Mouse (Mus musculus) embryonic facial prominence, embryonic 11.5 days (tissue): Measurements from ENCODE around the gene Nhlh1. TPM values are rescaled to one million over a fixed set of nuclear protein-coding genes. Genes with fewer than 3 reads are reported as not detected.

Experiments used
- ATAC-seq: fragments of 200-750 bp; cut with Nextera tagmentation; replicated peaks from 2 replicates; pipeline ENCODE4 v1.8.0; 2017; ENCODE audit warnings: low read depth; ENCODE audit not compliant: insufficient number of reproducible peaks, low FRiP score, low TSS enrichment
- DNase-seq: peaks from one replicate; pipeline ENCODE4 v3.0.0-alpha.2; 2015; ENCODE audit warnings: low spot score
- H3K27ac ChIP-seq: fragments of 300-500 bp; sonication (generic); replicated peaks from 2 replicates; pipeline ENCODE4 v1.5.1; 2014; ENCODE audit warnings: mild to moderate bottlenecking, low read depth, low read length, control low read depth
- H3K27me3 ChIP-seq: fragments of 300-500 bp; sonication (generic); 2 replicates; pipeline ENCODE4 v1.6.1; 2014; ENCODE audit warnings: mild to moderate bottlenecking, low read length, moderate library complexity, mixed read lengths; ENCODE audit not compliant: control insufficient read depth, insufficient read depth
- H3K36me3 ChIP-seq: fragments of 300-500 bp; sonication (generic); replicated peaks from 2 replicates; pipeline ENCODE4 v1.6.1; 2014; ENCODE audit warnings: low read depth, mild to moderate bottlenecking, low read length, moderate library complexity, mixed read lengths; ENCODE audit not compliant: control insufficient read depth, insufficient read depth
- H3K4me1 ChIP-seq: fragments of 300-500 bp; sonication (generic); 2 replicates; pipeline ENCODE4 v1.6.1; 2014; ENCODE audit warnings: low read length, mixed read lengths; ENCODE audit not compliant: control insufficient read depth, insufficient read depth
- H3K4me2 ChIP-seq: fragments of 300-500 bp; sonication (generic); 2 replicates; pipeline ENCODE4 v1.6.1; 2014; ENCODE audit warnings: low read depth, mild to moderate bottlenecking, control low read depth, low read length, moderate library complexity
- H3K4me3 ChIP-seq: fragments of 300-500 bp; sonication (generic); 2 replicates; pipeline ENCODE4 v1.5.1; 2014; ENCODE audit warnings: low read depth, low read length, control low read depth
- H3K9ac ChIP-seq: fragments of 300-500 bp; sonication (generic); replicated peaks from 2 replicates; pipeline ENCODE4 v1.6.1; 2014; ENCODE audit warnings: mild to moderate bottlenecking, control low read depth, low read length
- H3K9me3 ChIP-seq: fragments of 300-500 bp; sonication (generic); replicated peaks from 2 replicates; pipeline ENCODE4 v1.6.1; 2016; ENCODE audit warnings: mild to moderate bottlenecking, low read length, inconsistent platforms, mixed read lengths; ENCODE audit not compliant: control insufficient read depth
- WGBS: fragments of 180-500 bp; shearing (Covaris S2); extraction: QIAGEN DNeasy Blood & Tissue Kit; methylation state at CpG from one replicate; pipeline ENCODE4 v1.1.7; 2014; 5-methylcytosine and 5-hydroxymethylcytosine counted together
- polyA plus RNA-seq: library from polyadenylated mRNA; unstranded; fragments of >200 nt; fragmentation: Nextera tagmentation; extraction: Ambion mirVana; gene quantifications from 2 replicates; pipeline ENCODE4 v1.2.1, GENCODE M21; 2014

The Nhlh1 gene
- polyA plus RNA-seq, 1 experiment from 2014 or later = 4.6 TPM

- no peaks in the 10 kb centered on the region for H3K9me3 ChIP-seq
- DNase-seq (peak; percentile 97), ATAC-seq (peak; percentile 96)
- H3K4me2 ChIP-seq = peak within 1 kb of the TSS; percentile 47
- no peaks in the 10 kb centered on the region for H3K27me3 ChIP-seq
- peaks cover 2% of the 10 kb centered on the region; the same call in 1 of the 2 replicates for H3K36me3 ChIP-seq
- peak within 1 kb of the TSS; percentile 87 for H3K9ac ChIP-seq
- peak within 1 kb of the TSS; percentile 59 for H3K27ac ChIP-seq
- no peaks in the 10 kb centered on the region for H3K4me1 ChIP-seq
- peak within 1 kb of the TSS; percentile 92 for H3K4me3 ChIP-seq
- WGBS = under 1% methylated on average over 40 of the region's 40 CpGs
These were observed 24.9 kb upstream of the Nhlh1 start, which contains the start of the genes Copa and Ncstn for GRCm38 (mm10) chr1:172082101-172082898. Gene Copa (plus strand): TSS chr1:172082529. Gene Ncstn (minus strand): TSS chr1:172082795.

- Histone ChIP-seq H3K27ac (no peak overlapping the region), H3K36me3 (peaks cover 8% of the 10 kb centered on the region; the same call in 1 of the 2 replicates), H3K9me3 (no peaks in the 10 kb centered on the region), H3K9ac (no peak overlapping the region), H3K27me3 (no peaks in the 10 kb centered on the region), H3K4me2 (no peak overlapping the region), H3K4me3 (no peak overlapping the region), H3K4me1 (no peaks in the 10 kb centered on the region)
- 71% methylated on average over 5 of the region's 5 CpGs for WGBS
- DNase-seq (no peak), ATAC-seq (no peak)
These were observed 20.6 kb upstream of the Nhlh1 start for GRCm38 (mm10) chr1:172077981-172078380.

- DNase-seq = no peak
- WGBS = 93% methylated on average over 7 of the region's 7 CpGs
- H3K27ac ChIP-seq = no peak overlapping the region
These were observed 15.2 kb upstream of the Nhlh1 start for GRCm38 (mm10) chr1:172072604-172073003.

GRCm38 (mm10) chr1:172071556-172071955, 14.2 kb upstream of the Nhlh1 start:
- H3K27me3 ChIP-seq = no peaks in the 10 kb centered on the region
- peaks cover 22% of the 10 kb centered on the region for H3K36me3 ChIP-seq
- DNase-seq (no peak), ATAC-seq (no peak)
- no peak overlapping the region for H3K9ac ChIP-seq
- no peak overlapping the region for H3K4me3 ChIP-seq
- no peaks in the 10 kb centered on the region for H3K9me3 ChIP-seq
- no peaks in the 10 kb centered on the region for H3K4me1 ChIP-seq
- no peak overlapping the region for H3K27ac ChIP-seq
- no peak overlapping the region for H3K4me2 ChIP-seq
- 71% methylated on average over 4 of the region's 4 CpGs for WGBS

More at GRCm38 (mm10) chr1:172072604-172073003, 15.2 kb upstream of the Nhlh1 start:
- Histone ChIP-seq H3K4me1 (no peaks in the 10 kb centered on the region), H3K9ac (no peak overlapping the region), H3K4me2 (no peak overlapping the region), H3K36me3 (peaks cover 22% of the 10 kb centered on the region), H3K9me3 (no peaks in the 10 kb centered on the region), H3K4me3 (no peak overlapping the region), H3K27me3 (no peaks in the 10 kb centered on the region)
- no peak for ATAC-seq

DNA sequence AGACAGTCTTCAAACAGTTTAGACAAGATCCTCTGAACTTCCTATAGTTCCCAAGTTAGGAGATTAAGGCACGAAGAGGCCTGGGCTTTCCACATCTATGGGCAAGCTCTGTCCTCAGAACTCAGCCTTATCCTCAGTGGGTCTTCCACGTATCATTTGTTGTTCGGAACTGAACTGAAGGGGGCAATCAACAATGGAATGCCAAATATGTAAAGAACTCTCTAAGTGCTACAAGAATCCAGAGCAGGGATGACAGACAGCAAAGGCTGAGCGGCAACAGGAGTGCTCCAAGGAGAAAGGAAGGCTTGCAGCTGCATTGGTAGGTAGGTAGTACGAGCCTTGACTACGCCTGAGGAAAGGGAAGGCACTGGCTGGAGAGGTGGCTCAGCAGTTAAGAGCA, 12.9 kb upstream of the Nhlh1 start:
- H3K4me3 ChIP-seq = no peak overlapping the region
- H3K9ac ChIP-seq = no peak overlapping the region
- WGBS = 66% methylated on average over 6 of the region's 6 CpGs
- ATAC-seq = no peak
- H3K4me1 ChIP-seq = no peaks in the 10 kb centered on the region
- no peak overlapping the region for H3K4me2 ChIP-seq
- H3K9me3 ChIP-seq = no peaks in the 10 kb centered on the region
- no peak overlapping the region for H3K27ac ChIP-seq
- no peaks in the 10 kb centered on the region for H3K27me3 ChIP-seq
- H3K36me3 ChIP-seq = peaks cover 27% of the 10 kb centered on the region
- DNase-seq = no peak

- Histone ChIP-seq H3K27ac (no peak overlapping the region), H3K4me2 (no peak overlapping the region), H3K9ac (no peak overlapping the region), H3K27me3 (no peaks in the 10 kb centered on the region), H3K9me3 (no peaks in the 10 kb centered on the region), H3K36me3 (peaks cover 14% of the 10 kb centered on the region), H3K4me1 (no peaks in the 10 kb centered on the region), H3K4me3 (no peak overlapping the region)
- 75% methylated on average over 13 of the region's 13 CpGs for WGBS
- ATAC-seq (no peak; the same call in 1 of the 2 replicates), DNase-seq (no peak)
These were observed 7.3 kb upstream of the Nhlh1 start for GRCm38 (mm10) chr1:172064613-172065141.

GRCm38 (mm10) chr1:172063291-172064023, 6.1 kb upstream of the Nhlh1 start:
- Histone ChIP-seq H3K27ac (no peak overlapping the region), H3K9me3 (no peaks in the 10 kb centered on the region), H3K27me3 (no peaks in the 10 kb centered on the region), H3K4me1 (no peaks in the 10 kb centered on the region), H3K9ac (no peak overlapping the region), H3K4me2 (no peak overlapping the region), H3K4me3 (no peak overlapping the region), H3K36me3 (peaks cover 12% of the 10 kb centered on the region)
- WGBS = 63% methylated on average over 4 of the region's 4 CpGs
- no peak for DNase-seq
- ATAC-seq = no peak
